Mouse (Mus musculus): Measurements from ENCODE around the gene Ddx24. TPM values are rescaled to one million over a fixed set of nuclear protein-coding genes. Genes with fewer than 3 reads are reported as not detected.

The Ddx24 gene
- total RNA-seq, 2 experiments from 2014 or later = 213 to 224 TPM

Other genes starting within 250 kb of the Ddx24 start
- 1 to 10 TPM; 3.9 to 4.0 TPM for gene Prima1, start 183.7 kb downstream of the Ddx24 start, total RNA-seq (2021)
- 1 to 10 TPM; 1.5 to 1.6 TPM for gene Fam181a, start 114.9 kb downstream of the Ddx24 start, total RNA-seq (2021)
- gene Asb2, start 69.8 kb downstream of the Ddx24 start, total RNA-seq (2021) = 1 to 10 TPM; 1.6 to 1.7 TPM
- 10 to 100 TPM; 49.7 to 53.9 TPM for gene Otub2, start 37.1 kb downstream of the Ddx24 start, total RNA-seq (2021)
- gene 9330161L09Rik, start 18.0 kb downstream of the Ddx24 start, total RNA-seq (2021) = 1 to 10 TPM; 2.5 to 3.3 TPM
- gene Ifi27, start 8.4 kb upstream of the Ddx24 start, total RNA-seq (2021) = 10 to 100 TPM; 90.9 to 99.0 TPM
- 1 to 10 TPM; 1.2 to 1.3 TPM for gene Ifi27l2a, start 17.9 kb upstream of the Ddx24 start, total RNA-seq (2021)
- not detected for gene Ifi27l2b, start 31.4 kb upstream of the Ddx24 start, total RNA-seq (2021)
- gene Ppp4r4, start 106.5 kb upstream of the Ddx24 start, total RNA-seq (2021) = 10 to 100 TPM; 49.2 to 49.3 TPM
- not detected for gene Serpina10, start 205.6 kb upstream of the Ddx24 start, total RNA-seq (2021)
- gene Serpina6, start 231.4 kb upstream of the Ddx24 start, total RNA-seq (2021) = not detected

Measured in layer of hippocampus, postnatal 36 days (tissue).